Mouse (Mus musculus): ENCODE measurements at regions not wholly inside any gene's neighbourhood (a gene's known extent, or its start where the extent isn't known, plus 50 kb on each side); places are given as distances from the start of the nearest gene placed in this dataset.

- 62% methylated on average over 8 of the region's 8 CpGs for WGBS
- Histone ChIP-seq H3K4me2 (replicated peaks) (no peak overlapping the region), H3K4me3 (no peak overlapping the region), H3K9me3 (no peaks in the 10 kb centered on the region), H3K27me3 (no peaks in the 10 kb centered on the region), H3K4me1 (no peaks in the 10 kb centered on the region), H3K9ac (replicated peaks) (no peak overlapping the region), H3K27ac (replicated peaks) (no peak overlapping the region), H3K36me3 (no peaks in the 10 kb centered on the region)
- ATAC-seq (replicated peaks): no peak
These were observed 544.7 kb downstream of the Arl4a start for GRCm38 (mm10) chr12:39493114-39493513.

GRCm38 (mm10) chr12:39472984-39473383, 564.8 kb downstream of the Arl4a start:
- H3K4me3 ChIP-seq: no peak overlapping the region
- no peaks in the 10 kb centered on the region for H3K9me3 ChIP-seq
- H3K4me2 ChIP-seq (replicated peaks): no peak overlapping the region
- H3K9ac ChIP-seq (replicated peaks): no peak overlapping the region
- no peak for ATAC-seq (replicated peaks)
- no peaks in the 10 kb centered on the region for H3K36me3 ChIP-seq
- H3K4me1 ChIP-seq: no peaks in the 10 kb centered on the region
- H3K27me3 ChIP-seq: no peaks in the 10 kb centered on the region
- no peak overlapping the region for H3K27ac ChIP-seq (replicated peaks)
